Mouse (Mus musculus) limb, embryonic 14.5 days (tissue): Measurements from ENCODE around the gene Olfr924. TPM values are rescaled to one million over a fixed set of nuclear protein-coding genes. Genes with fewer than 3 reads are reported as not detected.

Source experiments
- ATAC-seq: fragments of 200-750 bp; cut with Nextera tagmentation; 2 replicates; pipeline ENCODE4 v1.8.0; 2017; ENCODE audit warnings: low read depth, moderate number of reproducible peaks, moderate TSS enrichment; ENCODE audit not compliant: low FRiP score
- DNase-seq: peaks from one replicate; pipeline ENCODE4 v3.0.0-alpha.2; 2015; ENCODE audit warnings: low spot score
- H3K27ac ChIP-seq: fragments of 300-500 bp; sonication (generic); replicated peaks from 2 replicates; pipeline ENCODE4 v1.5.1; 2014; ENCODE audit warnings: low read depth, mild to moderate bottlenecking, low read length, moderate library complexity, mixed read lengths
- H3K27me3 ChIP-seq: fragments of 300-500 bp; sonication (generic); 2 replicates; pipeline ENCODE4 v1.6.1; 2014; ENCODE audit warnings: low read length, mixed read lengths; ENCODE audit not compliant: control insufficient read depth, insufficient read depth
- H3K36me3 ChIP-seq: fragments of 300-500 bp; sonication (generic); 2 replicates; pipeline ENCODE4 v1.6.1; 2014; ENCODE audit warnings: mild to moderate bottlenecking, low read length, moderate library complexity, mixed read lengths; ENCODE audit not compliant: control insufficient read depth, insufficient read depth
- H3K4me1 ChIP-seq: fragments of 300-500 bp; sonication (generic); 2 replicates; pipeline ENCODE4 v1.6.1; 2014; ENCODE audit warnings: antibody characterized with exemption, low read length, mixed read lengths; ENCODE audit not compliant: control insufficient read depth, insufficient read depth
- H3K4me2 ChIP-seq: fragments of 300-500 bp; sonication (generic); replicated peaks from 2 replicates; pipeline ENCODE4 v1.6.1; 2014; ENCODE audit warnings: low read depth, mild to moderate bottlenecking, low read length, moderate library complexity; ENCODE audit not compliant: severe bottlenecking
- H3K4me3 ChIP-seq: fragments of 300-500 bp; sonication (generic); replicated peaks from 2 replicates; pipeline ENCODE4 v1.5.1; 2014; ENCODE audit warnings: low read length
- H3K9ac ChIP-seq: fragments of 300-500 bp; sonication (generic); 2 replicates; pipeline ENCODE4 v1.6.1; 2014; ENCODE audit warnings: mild to moderate bottlenecking, low read depth, low read length, moderate library complexity; ENCODE audit not compliant: severe bottlenecking
- H3K9me3 ChIP-seq: fragments of 300-500 bp; sonication (generic); 2 replicates; pipeline ENCODE4 v1.6.1; 2016; ENCODE audit warnings: low read length; ENCODE audit not compliant: control insufficient read depth
- POLR2A ChIP-seq: fragments of 200-500 bp; IDR thresholded peaks from 2 replicates; pipeline ENCODE4 v1.8.0; 2012; ENCODE audit warnings: inconsistent platforms, mild to moderate bottlenecking, moderate library complexity, borderline replicate concordance; ENCODE audit not compliant: insufficient read depth, insufficient read length; ENCODE audit errors: extremely low read depth
- WGBS: fragments of 180-500 bp; shearing (Covaris S2); extraction: QIAGEN DNeasy Blood & Tissue Kit; methylation state at CpG from one replicate; pipeline ENCODE4 v1.1.7; 2014; 5-methylcytosine and 5-hydroxymethylcytosine counted together
- polyA plus RNA-seq, 2 experiments: library from polyadenylated mRNA; depleted of rRNA in 1 of 2; stranded (reverse) in 1 of 2; unstranded in 1 of 2; fragments of >200 nt; fragmentation: Nextera tagmentation in 1 of 2; extraction: Ambion mirVana in 1 of 2; gene quantifications; 2 replicates each; pipeline versions ENCODE4 v1.2.1 to v1.2.3; 2012 to 2014

The Olfr924 gene
- polyA plus RNA-seq (2012; rRNA removed) (not detected in 2 replicates), polyA plus RNA-seq (2014; fragmentation: Nextera tagmentation; extraction: Ambion mirVana) (not detected in 2 replicates)

GRCm38 (mm10) chr9:38844149-38844548 is at the start of gene Olfr924:
Olfr924 (plus strand) TSS chr9:38844449.
- no peak within 1 kb of the TSS for H3K4me3 ChIP-seq
- DNase-seq = no peak
- 83% methylated on average over 1 of the region's 1 CpGs for WGBS
- no peak within 1 kb of the TSS for H3K4me2 ChIP-seq
- H3K9me3 ChIP-seq = no peaks in the 10 kb centered on the region
- ATAC-seq = no peak
- no peaks in the 10 kb centered on the region for H3K27me3 ChIP-seq
- no peak within 1 kb of the TSS for H3K27ac ChIP-seq
- no peaks in the 10 kb centered on the region for H3K4me1 ChIP-seq
- no peak within 1 kb of the TSS for H3K9ac ChIP-seq
- H3K36me3 ChIP-seq = no peaks in the 10 kb centered on the region
- TF ChIP-seq POLR2A = no peak

- Histone ChIP-seq H3K4me2 (no peak overlapping the region), H3K9ac (no peak overlapping the region), H3K4me3 (no peak overlapping the region), H3K27me3 (no peaks in the 10 kb centered on the region), H3K27ac (no peak overlapping the region), H3K36me3 (no peaks in the 10 kb centered on the region), H3K9me3 (no peaks in the 10 kb centered on the region), H3K4me1 (no peaks in the 10 kb centered on the region)
- DNase-seq = peak; percentile 8
- ATAC-seq = no peak
- TF ChIP-seq POLR2A = no peak
Measured at GRCm38 (mm10) chr9:38805696-38806095, 38.6 kb upstream of the Olfr924 start.

GRCm38 (mm10) chr9:38814314-38814713 is 29.9 kb upstream of the Olfr924 start, which contains the start of gene Olfr922:
Olfr922 (plus strand) TSS chr9:38814614.
- Histone ChIP-seq H3K4me3 (no peak within 1 kb of the TSS), H3K36me3 (no peaks in the 10 kb centered on the region), H3K27me3 (no peaks in the 10 kb centered on the region), H3K4me2 (no peak within 1 kb of the TSS), H3K9me3 (no peaks in the 10 kb centered on the region), H3K4me1 (no peaks in the 10 kb centered on the region), H3K9ac (no peak within 1 kb of the TSS), H3K27ac (no peak within 1 kb of the TSS)
- WGBS = 70% methylated on average over 2 of the region's 2 CpGs
- DNase-seq (no peak), ATAC-seq (no peak)
- no peak for TF ChIP-seq POLR2A

- H3K9me3 ChIP-seq = no peaks in the 10 kb centered on the region
- 89% methylated on average over 1 of the region's 1 CpGs for WGBS
- TF ChIP-seq POLR2A = no peak
- no peak overlapping the region for H3K27ac ChIP-seq
- no peak overlapping the region for H3K9ac ChIP-seq
- DNase-seq = no peak
- ATAC-seq = no peak
- no peak overlapping the region for H3K4me3 ChIP-seq
- H3K4me2 ChIP-seq = no peak overlapping the region
- H3K36me3 ChIP-seq = no peaks in the 10 kb centered on the region
- H3K27me3 ChIP-seq = no peaks in the 10 kb centered on the region
- no peaks in the 10 kb centered on the region for H3K4me1 ChIP-seq
Measured at GRCm38 (mm10) chr9:38815458-38815986, 28.7 kb upstream of the Olfr924 start.

GRCm38 (mm10) chr9:38826245-38826644 is 18.0 kb upstream of the Olfr924 start, which contains the start of gene Olfr923:
Olfr923 (plus strand) TSS chr9:38826545.
- no peak for TF ChIP-seq POLR2A
- no peak within 1 kb of the TSS for H3K27ac ChIP-seq
- no peak within 1 kb of the TSS for H3K4me2 ChIP-seq
- H3K4me1 ChIP-seq = no peaks in the 10 kb centered on the region
- WGBS = 89% methylated on average over 1 of the region's 1 CpGs
- no peak for ATAC-seq
- no peaks in the 10 kb centered on the region for H3K27me3 ChIP-seq
- DNase-seq = no peak
- no peak within 1 kb of the TSS for H3K4me3 ChIP-seq
- no peaks in the 10 kb centered on the region for H3K36me3 ChIP-seq
- no peaks in the 10 kb centered on the region for H3K9me3 ChIP-seq
- no peak within 1 kb of the TSS for H3K9ac ChIP-seq
